Mouse (Mus musculus) heart, adult 2 months (tissue): Measurements from ENCODE around the gene Yipf1.

Experiments used
- CTCF ChIP-seq: fragments of 200-600 bp; IDR thresholded peaks from 2 replicates; pipeline ENCODE4 v1.8.1; 2022; ENCODE audit warnings: antibody characterized with exemption, mild to moderate bottlenecking, moderate library complexity
- POLR2A ChIP-seq: fragments of 200-500 bp; IDR thresholded peaks from 2 replicates; pipeline ENCODE4 v1.6.1; 2011; ENCODE audit warnings: mild to moderate bottlenecking, low read depth, low read length, control low read depth; ENCODE audit not compliant: insufficient read depth

- TF ChIP-seq CTCF (no peak), POLR2A (no peak)
Observed at GRCm38 (mm10) chr4:107292273-107292662, 21.9 kb upstream of the Yipf1 start.
